Mouse (Mus musculus): ENCODE data around the gene Akap1.
"Not testable (repeated sequence)": the region's sequence is repeated elsewhere in the genome, so short reads cannot be mapped to it uniquely, and the experiment has no call there.

The Akap1 gene

GRCm38 (mm10) chr11:88864458-88865197 is at the start of gene Akap1:
Gene Akap1, minus strand, starts transcription at chr11:88864586.
- DNase-seq (ENCODE audit: inconsistent ontology term), result peak; percentile 98

- DNase-seq (ENCODE audit: inconsistent ontology term), result peak; percentile 50
These were observed 45.1 kb upstream of the Akap1 start for GRCm38 (mm10) chr11:88909388-88910036.

GRCm38 (mm10) chr11:88908557-88909211 is 44.3 kb upstream of the Akap1 start:
- DNase-seq (ENCODE audit: inconsistent ontology term), result peak; percentile 29

- no peak for DNase-seq (ENCODE audit: inconsistent ontology term)
These were observed 43.5 kb upstream of the Akap1 start for GRCm38 (mm10) chr11:88907886-88908285.

- DNase-seq (ENCODE audit: inconsistent ontology term), result no peak
These were observed 41.2 kb upstream of the Akap1 start for GRCm38 (mm10) chr11:88905621-88906020.

GRCm38 (mm10) chr11:88904080-88904479 is 39.7 kb upstream of the Akap1 start:
- no peak for DNase-seq (ENCODE audit: inconsistent ontology term)

GRCm38 (mm10) chr11:88902762-88903161 is 38.4 kb upstream of the Akap1 start:
- DNase-seq (ENCODE audit: inconsistent ontology term), result no peak

- no peak for DNase-seq (ENCODE audit: inconsistent ontology term)
These were observed 37.0 kb upstream of the Akap1 start for GRCm38 (mm10) chr11:88901341-88901802.

GRCm38 (mm10) chr11:88899561-88899960 is 35.2 kb upstream of the Akap1 start:
- DNase-seq (ENCODE audit: inconsistent ontology term), result no peak

GRCm38 (mm10) chr11:88898380-88898763 is 34.0 kb upstream of the Akap1 start:
- DNase-seq (ENCODE audit: inconsistent ontology term), result no peak

- DNase-seq (ENCODE audit: inconsistent ontology term), result no peak
These were observed 33.4 kb upstream of the Akap1 start for GRCm38 (mm10) chr11:88897624-88898379.

- DNase-seq (ENCODE audit: inconsistent ontology term), result not testable (repeated sequence)
These were observed 31.4 kb upstream of the Akap1 start for GRCm38 (mm10) chr11:88895800-88896232.

- not testable (repeated sequence) for DNase-seq (ENCODE audit: inconsistent ontology term)
These were observed 30.8 kb upstream of the Akap1 start for GRCm38 (mm10) chr11:88895235-88895634.

- DNase-seq (ENCODE audit: inconsistent ontology term), result not testable (repeated sequence)
These were observed 29.9 kb upstream of the Akap1 start for GRCm38 (mm10) chr11:88894279-88894678.

- DNase-seq (ENCODE audit: inconsistent ontology term), result not testable (repeated sequence)
These were observed 29.1 kb upstream of the Akap1 start for GRCm38 (mm10) chr11:88893501-88893900.

- not testable (repeated sequence) for DNase-seq (ENCODE audit: inconsistent ontology term)
These were observed 28.4 kb upstream of the Akap1 start for GRCm38 (mm10) chr11:88892789-88893188.

GRCm38 (mm10) chr11:88891921-88892561 is 27.7 kb upstream of the Akap1 start:
- DNase-seq (ENCODE audit: inconsistent ontology term), result not testable (repeated sequence)

GRCm38 (mm10) chr11:88891446-88891845 is 27.1 kb upstream of the Akap1 start:
- not testable (repeated sequence) for DNase-seq (ENCODE audit: inconsistent ontology term)

- not testable (repeated sequence) for DNase-seq (ENCODE audit: inconsistent ontology term)
These were observed 26.5 kb upstream of the Akap1 start for GRCm38 (mm10) chr11:88890904-88891303.

GRCm38 (mm10) chr11:88888996-88889395 is 24.6 kb upstream of the Akap1 start:
- no peak for DNase-seq (ENCODE audit: inconsistent ontology term)
